Mouse (Mus musculus): ENCODE data around the gene Map2k4.

The Map2k4 gene

GRCm38 (mm10) chr11:65773946-65774656, 14.0 kb downstream of the Map2k4 start:
- DNase-seq (ENCODE audit: extremely low read depth, low read depth, low spot score), result no peak

- DNase-seq (ENCODE audit: extremely low read depth, low read depth, low spot score), result no peak
These were observed 14.6 kb downstream of the Map2k4 start for GRCm38 (mm10) chr11:65773535-65773934.

- no peak for DNase-seq (ENCODE audit: extremely low read depth, low read depth, low spot score)
These were observed 16.6 kb downstream of the Map2k4 start for GRCm38 (mm10) chr11:65771546-65771945.

- DNase-seq (ENCODE audit: extremely low read depth, low read depth, low spot score), result no peak
These were observed 18.1 kb downstream of the Map2k4 start for GRCm38 (mm10) chr11:65769990-65770389.

- DNase-seq (ENCODE audit: extremely low read depth, low read depth, low spot score), result no peak
These were observed 19.7 kb downstream of the Map2k4 start for GRCm38 (mm10) chr11:65768445-65768844.

GRCm38 (mm10) chr11:65760912-65761311, 27.2 kb downstream of the Map2k4 start:
- DNase-seq (ENCODE audit: extremely low read depth, low read depth, low spot score), result no peak

GRCm38 (mm10) chr11:65759350-65759749, 28.7 kb downstream of the Map2k4 start:
- no peak for DNase-seq (ENCODE audit: extremely low read depth, low read depth, low spot score)

GRCm38 (mm10) chr11:65754161-65754560, 33.9 kb downstream of the Map2k4 start:
- no peak for DNase-seq (ENCODE audit: extremely low read depth, low read depth, low spot score)

- DNase-seq (ENCODE audit: extremely low read depth, low read depth, low spot score), result no peak
These were observed 34.5 kb downstream of the Map2k4 start for GRCm38 (mm10) chr11:65753593-65753992.

- no peak for DNase-seq (ENCODE audit: extremely low read depth, low read depth, low spot score)
These were observed 37.6 kb downstream of the Map2k4 start for GRCm38 (mm10) chr11:65750546-65750945.

GRCm38 (mm10) chr11:65747433-65747832, 40.7 kb downstream of the Map2k4 start:
- no peak for DNase-seq (ENCODE audit: extremely low read depth, low read depth, low spot score)

- no peak for DNase-seq (ENCODE audit: extremely low read depth, low read depth, low spot score)
These were observed 42.3 kb downstream of the Map2k4 start for GRCm38 (mm10) chr11:65745707-65746333.

GRCm38 (mm10) chr11:65743866-65744265, 44.2 kb downstream of the Map2k4 start:
- no peak for DNase-seq (ENCODE audit: extremely low read depth, low read depth, low spot score)

GRCm38 (mm10) chr11:65740811-65741210, 47.3 kb downstream of the Map2k4 start:
- DNase-seq (ENCODE audit: extremely low read depth, low read depth, low spot score), result no peak

GRCm38 (mm10) chr11:65740390-65740789, 47.7 kb downstream of the Map2k4 start:
- peak; percentile 39 for DNase-seq (ENCODE audit: extremely low read depth, low read depth, low spot score)

GRCm38 (mm10) chr11:65739880-65740279, 48.2 kb downstream of the Map2k4 start:
- DNase-seq (ENCODE audit: extremely low read depth, low read depth, low spot score), result peak; percentile 16

GRCm38 (mm10) chr11:65734656-65735055, 53.4 kb downstream of the Map2k4 start:
- DNase-seq (ENCODE audit: extremely low read depth, low read depth, low spot score), result no peak

GRCm38 (mm10) chr11:65729623-65730217, 58.4 kb downstream of the Map2k4 start:
- DNase-seq (ENCODE audit: extremely low read depth, low read depth, low spot score), result no peak

- DNase-seq (ENCODE audit: extremely low read depth, low read depth, low spot score), result no peak
These were observed 59.2 kb downstream of the Map2k4 start for GRCm38 (mm10) chr11:65728906-65729305.

GRCm38 (mm10) chr11:65723715-65724114, 64.4 kb downstream of the Map2k4 start:
- no peak for DNase-seq (ENCODE audit: extremely low read depth, low read depth, low spot score)

- no peak for DNase-seq (ENCODE audit: extremely low read depth, low read depth, low spot score)
These were observed 66.5 kb downstream of the Map2k4 start for GRCm38 (mm10) chr11:65721615-65722014.

- no peak for DNase-seq (ENCODE audit: extremely low read depth, low read depth, low spot score)
These were observed 68.1 kb downstream of the Map2k4 start for GRCm38 (mm10) chr11:65719960-65720359.

Data from fat pad, adult 2 months (tissue).